Mouse (Mus musculus) liver, embryonic 13.5 days (tissue): ENCODE data around the gene Mymk. TPM values are rescaled to one million over a fixed set of nuclear protein-coding genes. Genes with fewer than 3 reads are reported as not detected.

Experiments used
- ATAC-seq: fragments of 200-750 bp; cut with Nextera tagmentation; 2 replicates; pipeline ENCODE4 v1.8.0; 2017; ENCODE audit warnings: low read depth, mild to moderate bottlenecking, moderate number of reproducible peaks, moderate library complexity
- DNase-seq: peaks from one replicate; pipeline ENCODE4 v3.0.0; 2022
- H3K27ac ChIP-seq: fragments of 300-500 bp; sonication (generic); 2 replicates; pipeline ENCODE4 v1.5.1; 2015; ENCODE audit warnings: moderate library complexity, mild to moderate bottlenecking, inconsistent platforms
- H3K27me3 ChIP-seq: fragments of 300-500 bp; sonication (generic); 2 replicates; pipeline ENCODE4 v1.6.1; 2015; ENCODE audit warnings: mild to moderate bottlenecking, inconsistent platforms
- H3K36me3 ChIP-seq: fragments of 300-500 bp; sonication (generic); 2 replicates; pipeline ENCODE4 v1.6.1; 2015; ENCODE audit warnings: mild to moderate bottlenecking, inconsistent platforms
- H3K4me1 ChIP-seq: fragments of 300-500 bp; sonication (generic); replicated peaks from 2 replicates; pipeline ENCODE4 v1.6.1; 2015; ENCODE audit warnings: inconsistent platforms
- H3K4me2 ChIP-seq: fragments of 300-500 bp; sonication (generic); 2 replicates; pipeline ENCODE4 v1.6.1; 2015; ENCODE audit warnings: inconsistent platforms, mild to moderate bottlenecking, moderate library complexity
- H3K4me3 ChIP-seq: fragments of 300-500 bp; sonication (generic); replicated peaks from 2 replicates; pipeline ENCODE4 v1.5.1; 2015; ENCODE audit warnings: mild to moderate bottlenecking, inconsistent platforms
- H3K9ac ChIP-seq: fragments of 300-500 bp; sonication (generic); 2 replicates; pipeline ENCODE4 v1.6.1; 2015; ENCODE audit warnings: mild to moderate bottlenecking, inconsistent platforms
- H3K9me3 ChIP-seq: fragments of 300-500 bp; sonication (generic); replicated peaks from 2 replicates; pipeline ENCODE4 v1.6.1; 2016; ENCODE audit warnings: inconsistent platforms
- WGBS: fragments of 180-500 bp; shearing (Covaris S2); methylation state at CpG from one replicate; pipeline ENCODE4 v1.1.7; 2015; ENCODE audit not compliant: insufficient replicate concordance; 5-methylcytosine and 5-hydroxymethylcytosine counted together
- polyA plus RNA-seq: library from polyadenylated mRNA; unstranded; fragments of >200 nt; fragmentation: Nextera tagmentation; extraction: Ambion mirVana; gene quantifications from 2 replicates; pipeline ENCODE4 v1.2.1, GENCODE M21; 2015

Gene Mymk
- polyA plus RNA-seq, result 0.70 and 0.83 TPM in 2 replicates

DNA sequence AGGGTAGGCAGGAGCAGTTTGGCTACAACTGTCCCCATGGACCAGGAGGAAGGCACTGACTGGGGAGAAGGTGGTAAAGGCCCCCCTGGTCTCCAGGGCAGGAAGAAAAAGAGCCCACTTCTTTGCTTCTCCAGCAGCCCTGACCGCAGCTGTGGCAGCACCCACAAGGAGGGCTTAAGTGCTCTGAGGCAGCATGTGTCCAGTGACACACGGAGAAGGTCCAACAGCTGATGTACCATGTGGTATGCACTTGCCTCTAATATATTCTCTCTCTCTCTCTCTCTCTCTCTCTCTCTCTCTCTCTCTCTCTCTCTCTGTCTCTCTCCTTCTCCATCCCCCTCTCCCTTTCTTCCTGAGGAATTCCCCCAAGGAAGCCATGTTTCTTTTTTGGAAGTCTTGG lies at the start of gene Mymk:
TSS of gene Mymk (minus strand) at position 202 of the 400 bp plus-strand sequence.
- Histone ChIP-seq H3K9ac (no peak within 1 kb of the TSS), H3K27ac (no peak within 1 kb of the TSS), H3K4me2 (no peak within 1 kb of the TSS), H3K9me3 (no peaks in the 10 kb centered on the region), H3K27me3 (no peaks in the 10 kb centered on the region; the same call in 1 of the 2 replicates), H3K4me1 (no peaks in the 10 kb centered on the region), H3K4me3 (no peak within 1 kb of the TSS), H3K36me3 (no peaks in the 10 kb centered on the region)
- ATAC-seq (no peak), DNase-seq (no peak)
- 73% methylated on average over 2 of the region's 2 CpGs for WGBS

DNA sequence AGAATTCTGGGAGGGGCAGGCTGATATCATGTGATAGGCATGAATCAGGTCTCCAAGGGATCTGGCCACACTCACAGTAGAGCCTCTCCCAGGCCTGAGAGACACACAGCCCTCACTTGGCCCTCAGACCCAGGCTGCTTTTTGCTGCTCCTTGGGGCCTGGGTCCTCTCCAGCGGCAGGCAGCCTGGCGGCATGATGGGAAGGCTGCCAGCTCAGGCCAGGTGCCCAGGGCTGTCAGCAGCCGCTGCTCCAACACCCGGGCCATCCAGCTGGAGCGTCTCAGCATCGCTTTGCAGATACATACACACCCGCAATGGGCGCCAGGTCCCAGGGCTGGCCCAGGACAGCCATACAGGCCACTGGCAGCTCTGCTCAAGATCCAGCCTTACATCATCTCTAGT lies 48.3 kb upstream of the Mymk start:
- 71% methylated on average over 8 of the region's 8 CpGs for WGBS
- ATAC-seq (no peak), DNase-seq (no peak)
- H3K4me3 ChIP-seq, result no peak overlapping the region
- H3K27me3 ChIP-seq, result no peaks in the 10 kb centered on the region
- H3K27ac ChIP-seq, result no peak overlapping the region
- no peaks in the 10 kb centered on the region for H3K36me3 ChIP-seq
- no peaks in the 10 kb centered on the region for H3K4me1 ChIP-seq
- H3K9me3 ChIP-seq, result no peaks in the 10 kb centered on the region
- no peak overlapping the region for H3K9ac ChIP-seq
- no peak overlapping the region for H3K4me2 ChIP-seq

DNA sequence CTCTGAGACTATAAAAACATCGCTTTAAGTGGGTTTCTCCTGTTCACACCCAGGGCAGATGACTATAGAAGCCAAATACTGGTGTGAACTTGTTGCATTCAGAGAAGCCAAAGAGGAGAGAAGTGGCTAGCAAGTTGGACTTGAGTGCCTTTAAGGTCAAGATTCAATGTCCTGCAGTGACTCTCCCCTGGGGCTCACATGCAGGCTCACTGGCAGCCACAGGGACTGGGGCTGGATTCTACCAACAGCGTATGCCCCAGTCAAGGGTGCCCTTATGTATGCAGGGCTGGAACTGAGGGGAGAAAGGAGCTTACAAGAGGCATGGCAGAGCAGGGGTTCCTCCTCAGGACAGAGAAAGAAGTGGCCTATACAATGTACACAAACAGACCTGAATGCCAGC lies 47.8 kb upstream of the Mymk start:
- no peak overlapping the region for H3K4me2 ChIP-seq
- no peaks in the 10 kb centered on the region for H3K36me3 ChIP-seq
- no peak for DNase-seq
- no peaks in the 10 kb centered on the region for H3K4me1 ChIP-seq
- no peak for ATAC-seq
- H3K27me3 ChIP-seq, result no peaks in the 10 kb centered on the region
- no peak overlapping the region for H3K4me3 ChIP-seq
- H3K9me3 ChIP-seq, result no peaks in the 10 kb centered on the region
- H3K27ac ChIP-seq, result no peak overlapping the region
- H3K9ac ChIP-seq, result no peak overlapping the region
- 53% methylated on average over 2 of the region's 2 CpGs for WGBS

DNA sequence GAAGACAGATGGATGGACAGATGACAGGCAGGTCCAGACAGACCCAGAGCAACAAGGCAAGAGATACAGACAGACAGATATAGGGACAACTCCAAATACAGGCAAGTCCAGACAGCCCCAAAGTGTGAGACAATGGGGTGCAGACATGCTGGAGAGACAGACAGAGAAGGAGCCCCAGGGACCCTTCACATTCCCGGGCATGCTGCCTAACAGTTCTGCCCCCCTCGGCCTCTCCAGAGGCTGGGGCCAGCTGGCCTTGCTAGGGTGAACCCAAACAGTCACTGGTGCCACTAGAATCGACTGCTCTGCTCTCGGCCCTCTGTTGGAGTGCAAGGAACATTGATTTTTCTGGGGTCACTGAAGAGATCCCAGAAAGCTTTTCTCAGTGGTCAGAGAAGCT lies 46.5 kb upstream of the Mymk start:
- Histone ChIP-seq H3K9me3 (no peaks in the 10 kb centered on the region), H3K27ac (no peak overlapping the region), H3K4me3 (no peak overlapping the region), H3K36me3 (no peaks in the 10 kb centered on the region), H3K9ac (no peak overlapping the region), H3K4me2 (no peak overlapping the region), H3K4me1 (no peaks in the 10 kb centered on the region), H3K27me3 (no peaks in the 10 kb centered on the region)
- no peak for DNase-seq
- 46% methylated on average over 4 of the region's 4 CpGs for WGBS
- no peak for ATAC-seq

DNA sequence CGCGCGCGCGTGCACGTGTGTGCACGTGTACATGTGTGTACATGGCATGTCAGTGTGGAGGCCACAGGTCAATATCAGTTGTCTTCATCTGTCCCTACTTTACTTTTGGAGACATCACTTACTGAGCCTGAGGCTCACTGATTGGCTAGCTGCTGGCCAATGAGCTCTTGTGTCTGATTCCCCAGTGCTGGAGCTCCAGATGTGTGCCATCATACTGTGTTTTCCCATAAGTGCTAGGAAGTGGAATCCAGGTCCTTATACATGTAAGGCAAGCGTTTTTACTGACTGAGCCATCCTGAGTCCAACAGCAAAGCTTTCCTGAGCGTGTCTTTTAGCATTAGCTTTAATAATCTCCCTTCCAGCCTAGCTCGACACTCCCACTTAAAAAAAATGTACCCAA lies 42.2 kb upstream of the Mymk start:
- DNase-seq (no peak), ATAC-seq (no peak)
- H3K27ac ChIP-seq, result no peak overlapping the region
- no peaks in the 10 kb centered on the region for H3K4me1 ChIP-seq
- H3K4me2 ChIP-seq, result no peak overlapping the region
- H3K27me3 ChIP-seq, result no peaks in the 10 kb centered on the region
- no peak overlapping the region for H3K9ac ChIP-seq
- H3K36me3 ChIP-seq, result no peaks in the 10 kb centered on the region
- H3K9me3 ChIP-seq, result no peaks in the 10 kb centered on the region
- 74% methylated on average over 10 of the region's 10 CpGs for WGBS
- H3K4me3 ChIP-seq, result no peak overlapping the region

DNA sequence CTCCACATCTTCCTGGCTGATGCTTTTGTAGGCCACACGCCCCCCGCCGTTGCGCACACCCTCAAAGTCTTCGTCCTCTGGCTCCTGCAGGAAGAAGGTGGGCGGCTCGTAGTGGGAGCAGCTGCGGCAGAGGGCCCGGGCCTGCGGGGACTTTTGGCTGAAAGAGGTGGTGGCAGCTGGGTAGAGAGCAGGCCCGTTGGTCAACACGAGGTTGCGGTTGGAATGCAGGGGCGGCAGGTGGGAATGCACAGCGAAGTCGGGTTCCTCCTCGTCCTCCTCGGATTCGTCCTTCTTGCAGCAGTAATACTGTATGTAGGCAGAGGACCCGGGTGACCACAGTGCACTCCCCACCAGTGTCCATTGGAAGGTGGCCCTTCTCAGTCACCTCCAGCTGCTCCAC lies 40.6 kb upstream of the Mymk start:
- DNase-seq (no peak), ATAC-seq (no peak)
- H3K27me3 ChIP-seq, result no peaks in the 10 kb centered on the region
- H3K4me1 ChIP-seq, result no peaks in the 10 kb centered on the region
- no peak overlapping the region for H3K4me2 ChIP-seq
- no peaks in the 10 kb centered on the region for H3K9me3 ChIP-seq
- no peaks in the 10 kb centered on the region for H3K36me3 ChIP-seq
- H3K9ac ChIP-seq, result no peak overlapping the region
- H3K4me3 ChIP-seq, result no peak overlapping the region
- 76% methylated on average over 20 of the region's 20 CpGs for WGBS
- H3K27ac ChIP-seq, result no peak overlapping the region

DNA sequence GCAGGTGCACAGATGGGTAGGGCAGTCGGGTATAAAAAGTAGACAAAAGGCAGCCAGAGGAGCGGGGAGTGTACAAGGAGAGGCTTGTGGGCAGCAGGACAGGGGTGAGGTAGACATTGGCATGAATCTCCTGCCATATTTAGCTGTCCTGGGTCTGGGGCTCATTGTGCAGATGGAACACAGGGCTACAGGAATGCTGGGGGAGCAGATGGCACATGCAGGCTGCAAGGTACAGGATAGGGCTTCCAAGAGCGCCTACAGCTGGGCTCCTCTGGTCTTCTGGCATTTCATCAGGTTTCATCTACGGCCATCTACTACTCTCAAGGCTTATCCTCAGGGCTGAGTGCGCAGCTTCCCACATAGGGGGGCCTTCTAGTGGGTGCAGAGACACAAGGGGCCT lies 37.1 kb upstream of the Mymk start:
- no peak overlapping the region for H3K27ac ChIP-seq
- no peak overlapping the region for H3K4me2 ChIP-seq
- H3K4me1 ChIP-seq, result no peaks in the 10 kb centered on the region
- H3K36me3 ChIP-seq, result no peaks in the 10 kb centered on the region
- DNase-seq (no peak), ATAC-seq (no peak)
- 65% methylated on average over 5 of the region's 5 CpGs for WGBS
- no peak overlapping the region for H3K4me3 ChIP-seq
- H3K9me3 ChIP-seq, result no peaks in the 10 kb centered on the region
- H3K9ac ChIP-seq, result no peak overlapping the region
- H3K27me3 ChIP-seq, result no peaks in the 10 kb centered on the region

DNA sequence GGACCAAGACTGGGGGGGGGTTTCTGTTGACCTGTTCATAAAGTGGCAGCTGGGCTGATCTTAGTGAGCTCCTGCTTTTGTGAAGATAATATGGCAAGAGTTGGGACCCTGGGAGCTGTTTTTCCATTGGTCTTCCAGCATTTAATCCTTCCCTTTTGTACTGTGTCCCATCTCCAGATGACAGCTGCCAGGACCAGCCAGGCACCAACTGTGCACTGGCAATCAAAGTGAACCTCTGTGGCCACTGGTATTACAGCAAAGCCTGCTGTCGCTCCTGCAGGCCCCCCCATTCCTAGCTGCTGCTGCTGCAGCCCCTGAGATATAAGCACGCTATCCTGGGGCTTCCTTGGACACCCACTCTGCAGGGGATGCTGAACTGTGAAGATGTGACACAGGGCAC lies 36.2 kb upstream of the Mymk start:
- H3K36me3 ChIP-seq, result no peaks in the 10 kb centered on the region
- H3K27me3 ChIP-seq, result no peaks in the 10 kb centered on the region
- no peak overlapping the region for H3K4me2 ChIP-seq
- H3K4me3 ChIP-seq, result no peak overlapping the region
- no peak for ATAC-seq
- H3K4me1 ChIP-seq, result no peaks in the 10 kb centered on the region
- H3K27ac ChIP-seq, result no peak overlapping the region
- H3K9me3 ChIP-seq, result no peaks in the 10 kb centered on the region
- no peak for DNase-seq
- no peak overlapping the region for H3K9ac ChIP-seq
- 55% methylated on average over 2 of the region's 2 CpGs for WGBS

DNA sequence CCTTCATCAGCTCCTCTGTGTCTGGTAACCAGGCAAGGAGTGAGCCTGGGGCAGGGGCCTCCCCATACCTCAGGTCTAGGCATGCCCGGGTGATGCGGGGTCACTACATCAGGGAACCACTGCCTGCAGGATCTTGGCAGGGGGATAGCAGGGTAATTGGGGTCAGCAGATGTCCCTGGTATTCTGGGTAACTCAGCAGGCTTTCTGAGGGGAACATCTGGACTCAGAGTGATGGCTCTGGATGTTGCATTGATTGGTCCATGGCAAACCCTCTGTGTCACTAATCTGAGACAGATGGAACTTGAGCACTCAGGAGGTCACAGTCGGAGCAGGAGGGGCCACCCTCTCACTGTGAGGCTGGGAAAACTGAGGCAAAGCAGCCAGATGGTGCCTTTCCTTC lies 34.8 kb upstream of the Mymk start:
- 67% methylated on average over 3 of the region's 3 CpGs for WGBS

DNA sequence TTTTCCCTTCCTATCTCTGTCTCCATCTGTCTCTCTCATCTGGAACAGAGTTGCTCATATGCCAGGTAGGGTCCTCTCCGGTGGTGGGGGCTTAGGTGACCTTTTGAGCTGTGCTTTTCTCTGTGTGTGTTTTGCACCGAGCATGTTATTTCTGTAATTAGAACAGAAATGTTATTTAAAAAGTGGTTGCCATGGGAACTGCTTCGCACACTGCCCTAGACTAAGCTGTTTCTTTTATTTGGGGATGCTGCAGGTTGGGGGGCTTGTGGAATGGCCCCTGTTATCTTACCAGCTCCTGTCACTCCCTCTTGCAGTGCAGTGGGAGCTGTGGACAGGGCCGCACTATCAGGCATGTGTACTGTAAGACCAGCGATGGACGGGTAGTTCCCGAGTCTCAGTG lies 31.6 kb upstream of the Mymk start:
- no peak overlapping the region for H3K4me3 ChIP-seq
- WGBS, result 65% methylated on average over 7 of the region's 7 CpGs
- no peaks in the 10 kb centered on the region for H3K4me1 ChIP-seq
- no peak overlapping the region for H3K9ac ChIP-seq
- H3K4me2 ChIP-seq, result no peak overlapping the region
- no peak for ATAC-seq
- H3K27me3 ChIP-seq, result no peaks in the 10 kb centered on the region
- DNase-seq, result no peak
- no peaks in the 10 kb centered on the region for H3K36me3 ChIP-seq
- H3K9me3 ChIP-seq, result no peaks in the 10 kb centered on the region
- no peak overlapping the region for H3K27ac ChIP-seq

More for the DNA sequence above, 34.8 kb upstream of the Mymk start:
- DNase-seq, result no peak
- Histone ChIP-seq H3K27me3 (no peaks in the 10 kb centered on the region), H3K4me1 (no peaks in the 10 kb centered on the region), H3K36me3 (no peaks in the 10 kb centered on the region), H3K9me3 (no peaks in the 10 kb centered on the region), H3K27ac (no peak overlapping the region), H3K4me2 (no peak overlapping the region), H3K9ac (no peak overlapping the region), H3K4me3 (no peak overlapping the region)
- ATAC-seq, result no peak

DNA sequence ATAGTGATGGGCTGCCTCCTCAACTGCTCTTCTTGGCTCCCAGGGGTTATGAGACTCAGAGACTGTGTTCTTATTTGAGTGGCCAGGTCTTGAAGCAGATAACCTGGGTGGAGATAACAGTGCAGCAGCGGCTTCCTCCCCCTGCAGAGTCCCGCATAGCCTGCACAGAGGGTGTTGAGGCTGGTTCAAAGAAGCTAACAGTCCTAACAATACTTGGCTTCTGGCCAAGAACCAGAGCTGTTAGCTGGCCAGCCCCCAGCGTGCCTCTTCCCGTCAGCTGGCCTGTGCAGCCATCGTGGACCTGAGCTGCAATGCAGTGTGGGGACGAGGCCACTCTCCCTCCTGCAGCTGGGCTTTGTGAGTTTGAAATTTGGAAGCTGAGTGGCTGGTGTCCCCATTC lies 25.8 kb upstream of the Mymk start:
- Histone ChIP-seq H3K27me3 (no peaks in the 10 kb centered on the region; the same call in 1 of the 2 replicates), H3K4me2 (no peak overlapping the region), H3K9me3 (no peaks in the 10 kb centered on the region), H3K36me3 (no peaks in the 10 kb centered on the region), H3K4me3 (no peak overlapping the region), H3K4me1 (0 out of 2 replicates have a peak, but pooled peaks cover 2% of the 10 kb centered on the region), H3K27ac (no peak overlapping the region), H3K9ac (no peak overlapping the region)
- DNase-seq (no peak), ATAC-seq (no peak)
- 24% methylated on average over 6 of the region's 6 CpGs for WGBS

DNA sequence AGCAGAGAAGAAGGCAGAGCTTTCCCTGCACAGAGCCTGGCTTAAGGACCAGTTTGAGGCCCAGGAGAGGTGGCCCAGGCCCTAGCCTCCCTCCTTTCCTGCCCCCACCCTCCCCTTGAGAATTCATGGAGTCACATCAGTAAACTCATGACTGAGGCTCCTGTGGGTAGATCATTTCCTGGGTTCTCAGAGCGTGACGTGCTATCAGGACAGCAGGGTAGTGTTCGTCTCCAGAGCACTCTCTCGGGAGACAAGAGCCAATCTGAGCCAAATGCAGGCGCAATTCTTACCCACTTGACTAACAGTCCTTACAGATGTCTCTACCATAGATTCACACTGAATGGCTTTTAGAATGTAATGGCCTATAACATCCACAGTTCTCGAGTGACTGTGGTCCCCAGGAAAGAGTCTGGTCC lies 25.3 kb upstream of the Mymk start:
- Histone ChIP-seq H3K36me3 (no peaks in the 10 kb centered on the region), H3K9ac (no peak overlapping the region), H3K9me3 (no peaks in the 10 kb centered on the region), H3K4me3 (no peak overlapping the region), H3K4me1 (0 out of 2 replicates have a peak, but pooled peaks cover 2% of the 10 kb centered on the region), H3K4me2 (no peak overlapping the region), H3K27ac (no peak overlapping the region), H3K27me3 (no peaks in the 10 kb centered on the region; the same call in 1 of the 2 replicates)
- ATAC-seq (no peak), DNase-seq (no peak)
- WGBS, result 41% methylated on average over 6 of the region's 6 CpGs
